Mouse (Mus musculus): ENCODE measurements around the gene Nudt15. TPM values are rescaled to one million over a fixed set of nuclear protein-coding genes. Genes with fewer than 3 reads are reported as not detected.

Gene Nudt15
- polyA plus RNA-seq, 1 experiment = 1.7 TPM

GRCm38 (mm10) chr14:73553122-73553696 is 5.2 kb upstream of the Nudt15 start:
- no peaks in the 10 kb centered on the region for H3K27me3 ChIP-seq (ENCODE audit: control insufficient read depth, insufficient read depth, low read length)
- peak overlapping the region; percentile 98 for H3K27ac ChIP-seq (ENCODE audit: control insufficient read depth, insufficient read depth, low read depth, low read length)

GRCm38 (mm10) chr14:73552341-73553121 is 4.5 kb upstream of the Nudt15 start:
- peak overlapping the region; percentile 97 for H3K4me3 ChIP-seq (ENCODE audit: control insufficient read depth, low read depth, low read length)
- peaks cover 7% of the 10 kb centered on the region for H3K4me1 ChIP-seq (ENCODE audit: control insufficient read depth, insufficient read depth, low read length)
- H3K27ac ChIP-seq (ENCODE audit: control insufficient read depth, insufficient read depth, low read depth, low read length) = peak overlapping the region; percentile 98
- H3K36me3 ChIP-seq (ENCODE audit: control insufficient read depth, insufficient read depth, low read length) = peaks cover 3% of the 10 kb centered on the region; the same call in 1 of the 2 replicates
- H3K27me3 ChIP-seq (ENCODE audit: control insufficient read depth, insufficient read depth, low read length) = no peaks in the 10 kb centered on the region
- no peak for TF ChIP-seq CTCF (IDR thresholded peaks at IDR 0.05; ENCODE audit: control insufficient read depth, insufficient read depth, insufficient replicate concordance, low read depth, low read length)
- TF ChIP-seq POLR2A (IDR thresholded peaks at IDR 0.05; ENCODE audit: control insufficient read depth, low read depth, low read length) = peak; percentile 97

More at GRCm38 (mm10) chr14:73553122-73553696, 5.2 kb upstream of the Nudt15 start:
- TF ChIP-seq POLR2A (IDR thresholded peaks at IDR 0.05; ENCODE audit: control insufficient read depth, low read depth, low read length) (no peak), CTCF (IDR thresholded peaks at IDR 0.05; ENCODE audit: control insufficient read depth, insufficient read depth, insufficient replicate concordance, low read depth, low read length) (no peak)
- peaks cover 3% of the 10 kb centered on the region; the same call in 1 of the 2 replicates for H3K36me3 ChIP-seq (ENCODE audit: control insufficient read depth, insufficient read depth, low read length)
- H3K4me3 ChIP-seq (ENCODE audit: control insufficient read depth, low read depth, low read length) = peak overlapping the region; percentile 97
- H3K4me1 ChIP-seq (ENCODE audit: control insufficient read depth, insufficient read depth, low read length) = peaks cover 7% of the 10 kb centered on the region

GRCm38 (mm10) chr14:73551164-73551563 is 3.1 kb upstream of the Nudt15 start:
- Histone ChIP-seq H3K4me1 (ENCODE audit: control insufficient read depth, insufficient read depth, low read length) (peaks cover 6% of the 10 kb centered on the region), H3K27ac (ENCODE audit: control insufficient read depth, insufficient read depth, low read depth, low read length) (no peak overlapping the region), H3K27me3 (ENCODE audit: control insufficient read depth, insufficient read depth, low read length) (no peaks in the 10 kb centered on the region), H3K36me3 (ENCODE audit: control insufficient read depth, insufficient read depth, low read length) (peaks cover 2% of the 10 kb centered on the region; the same call in 1 of the 2 replicates), H3K4me3 (ENCODE audit: control insufficient read depth, low read depth, low read length) (peak overlapping the region; percentile 54)
- no peak for TF ChIP-seq CTCF (IDR thresholded peaks at IDR 0.05; ENCODE audit: control insufficient read depth, insufficient read depth, insufficient replicate concordance, low read depth, low read length)
- no peak for TF ChIP-seq POLR2A (IDR thresholded peaks at IDR 0.05; ENCODE audit: control insufficient read depth, low read depth, low read length)

- TF ChIP-seq POLR2A (IDR thresholded peaks at IDR 0.05; ENCODE audit: control insufficient read depth, low read depth, low read length) (no peak), CTCF (IDR thresholded peaks at IDR 0.05; ENCODE audit: control insufficient read depth, insufficient read depth, insufficient replicate concordance, low read depth, low read length) (no peak)
- no peak overlapping the region for H3K4me3 ChIP-seq (ENCODE audit: control insufficient read depth, low read depth, low read length)
- H3K27me3 ChIP-seq (ENCODE audit: control insufficient read depth, insufficient read depth, low read length) = no peaks in the 10 kb centered on the region
- peaks cover 1% of the 10 kb centered on the region; the same call in 1 of the 2 replicates for H3K36me3 ChIP-seq (ENCODE audit: control insufficient read depth, insufficient read depth, low read length)
- H3K4me1 ChIP-seq (ENCODE audit: control insufficient read depth, insufficient read depth, low read length) = peaks cover 5% of the 10 kb centered on the region
- no peak overlapping the region for H3K27ac ChIP-seq (ENCODE audit: control insufficient read depth, insufficient read depth, low read depth, low read length)
Measured at GRCm38 (mm10) chr14:73550732-73551131, 2.7 kb upstream of the Nudt15 start.

- no peaks in the 10 kb centered on the region for H3K27me3 ChIP-seq (ENCODE audit: control insufficient read depth, insufficient read depth, low read length)
- H3K27ac ChIP-seq (ENCODE audit: control insufficient read depth, insufficient read depth, low read depth, low read length) = peak overlapping the region; percentile 49; the same call in 1 of the 2 replicates
- no peak for TF ChIP-seq POLR2A (IDR thresholded peaks at IDR 0.05; ENCODE audit: control insufficient read depth, low read depth, low read length)
- no peak for TF ChIP-seq CTCF (IDR thresholded peaks at IDR 0.05; ENCODE audit: control insufficient read depth, insufficient read depth, insufficient replicate concordance, low read depth, low read length)
- H3K36me3 ChIP-seq (ENCODE audit: control insufficient read depth, insufficient read depth, low read length) = peaks cover 1% of the 10 kb centered on the region; the same call in 1 of the 2 replicates
- H3K4me1 ChIP-seq (ENCODE audit: control insufficient read depth, insufficient read depth, low read length) = peaks cover 5% of the 10 kb centered on the region
- no peak overlapping the region for H3K4me3 ChIP-seq (ENCODE audit: control insufficient read depth, low read depth, low read length)
Measured at GRCm38 (mm10) chr14:73550291-73550690, 2.2 kb upstream of the Nudt15 start.

GRCm38 (mm10) chr14:73547034-73547433 is 1.0 kb downstream of the Nudt15 start:
- Histone ChIP-seq H3K4me3 (ENCODE audit: control insufficient read depth, low read depth, low read length) (no peak overlapping the region), H3K27ac (ENCODE audit: control insufficient read depth, insufficient read depth, low read depth, low read length) (no peak overlapping the region), H3K36me3 (ENCODE audit: control insufficient read depth, insufficient read depth, low read length) (no peaks in the 10 kb centered on the region), H3K4me1 (ENCODE audit: control insufficient read depth, insufficient read depth, low read length) (peaks cover 3% of the 10 kb centered on the region), H3K27me3 (ENCODE audit: control insufficient read depth, insufficient read depth, low read length) (no peaks in the 10 kb centered on the region)
- no peak for TF ChIP-seq CTCF (IDR thresholded peaks at IDR 0.05; ENCODE audit: control insufficient read depth, insufficient read depth, insufficient replicate concordance, low read depth, low read length)
- no peak for TF ChIP-seq POLR2A (IDR thresholded peaks at IDR 0.05; ENCODE audit: control insufficient read depth, low read depth, low read length)

- Histone ChIP-seq H3K4me1 (ENCODE audit: control insufficient read depth, insufficient read depth, low read length) (no peaks in the 10 kb centered on the region), H3K36me3 (ENCODE audit: control insufficient read depth, insufficient read depth, low read length) (no peaks in the 10 kb centered on the region), H3K27me3 (ENCODE audit: control insufficient read depth, insufficient read depth, low read length) (no peaks in the 10 kb centered on the region), H3K4me3 (ENCODE audit: control insufficient read depth, low read depth, low read length) (no peak overlapping the region), H3K27ac (ENCODE audit: control insufficient read depth, insufficient read depth, low read depth, low read length) (no peak overlapping the region)
- TF ChIP-seq POLR2A (IDR thresholded peaks at IDR 0.05; ENCODE audit: control insufficient read depth, low read depth, low read length) = no peak
- no peak for TF ChIP-seq CTCF (IDR thresholded peaks at IDR 0.05; ENCODE audit: control insufficient read depth, insufficient read depth, insufficient replicate concordance, low read depth, low read length)
Measured at GRCm38 (mm10) chr14:73543781-73544180, 4.3 kb downstream of the Nudt15 start.

Data from testis, adult 2 months (tissue).